Mouse (Mus musculus) CD8-positive naive resting alpha-beta T cell, adult 2 months (primary cell): ENCODE measurements around the gene Tspan33.
"Not testable (repeated sequence)": the region's sequence is repeated elsewhere in the genome, so short reads cannot be mapped to it uniquely, and the experiment has no call there.

ENCODE experiments used
- DNase-seq, 2 experiments: peaks; one replicate each; pipeline ENCODE4 v3.0.0; 2022; ENCODE audit warnings: low read depth in 2 of 2, low spot score in 2 of 2

Gene Tspan33

GRCm38 (mm10) chr6:29751466-29752152 is 57.6 kb downstream of the Tspan33 start:
- no peak for DNase-seq

- no peak for DNase-seq
These were observed 59.3 kb downstream of the Tspan33 start for GRCm38 (mm10) chr6:29753336-29753735.

- no peak for DNase-seq
These were observed 62.0 kb downstream of the Tspan33 start for GRCm38 (mm10) chr6:29756001-29756400.

- DNase-seq = no peak
These were observed 62.5 kb downstream of the Tspan33 start for GRCm38 (mm10) chr6:29756476-29756875.

GRCm38 (mm10) chr6:29758417-29758816 is 64.4 kb downstream of the Tspan33 start:
- DNase-seq = peak; percentile 43 to 57

- no peak for DNase-seq
These were observed 65.1 kb downstream of the Tspan33 start for GRCm38 (mm10) chr6:29759012-29759679.

GRCm38 (mm10) chr6:29760397-29760796 is 66.4 kb downstream of the Tspan33 start:
- DNase-seq = not testable (repeated sequence)

GRCm38 (mm10) chr6:29761282-29761681 is 67.3 kb downstream of the Tspan33 start:
- DNase-seq = no peak

- DNase-seq = no peak
These were observed 68.5 kb downstream of the Tspan33 start for GRCm38 (mm10) chr6:29762524-29762923.

GRCm38 (mm10) chr6:29766874-29767273 is 72.9 kb downstream of the Tspan33 start:
- no peak for DNase-seq
